Comparison of ENCODE assay signal across 13 mouse cellular contexts in the genomic region with DNA sequence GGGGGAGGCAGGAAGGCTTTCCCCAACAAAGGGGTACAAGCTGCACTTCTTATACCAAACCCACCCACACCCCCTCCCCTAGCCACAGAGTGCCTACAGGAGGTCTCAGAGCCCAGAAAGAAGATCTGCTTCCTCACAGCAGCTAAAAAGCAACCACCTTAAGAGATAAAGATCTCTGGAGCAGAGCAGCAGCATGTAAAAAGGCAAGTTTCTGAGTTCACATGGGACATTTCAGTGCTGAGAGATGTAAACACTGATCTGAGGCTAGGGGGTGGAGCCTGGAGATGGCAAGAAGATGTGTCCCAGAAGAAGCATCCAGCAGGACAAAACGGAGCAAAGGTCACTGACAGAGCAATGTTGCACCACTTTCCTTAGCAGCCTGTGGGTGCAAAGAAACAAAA. TPM values are rescaled to one million over a fixed set of nuclear protein-coding genes. Genes with fewer than 3 reads are reported as not detected.
DNase-seq lines count a peak whose midpoint lies in the region; ATAC-seq lines count a peak whose summit lies in the region.
"Had no signal": no experiment of that assay in that cellular context is flagged by ENCODE, and none has a peak within 500 bp of the region (broad histone marks: within the 10 kb centered on the region; RNA-seq: fewer than 3 reads in every experiment).

No protein-coding gene starts in this region.

- peak; percentile 60 for DNase-seq in kidney, adult 11 months
- DNase-seq in CD4-positive helper T cell, adult 2 months (ENCODE audit: low read depth, low spot score) = peak; percentile 63
- peak; percentile 63 to 86 for DNase-seq in kidney, postnatal 36 days
- no peak for DNase-seq in frontal cortex, adult 2 months (ENCODE audit: extremely low spot score in 1 of 2, low spot score in 1 of 2)
- DNase-seq in gastrocnemius, postnatal 10 days = no peak
- DNase-seq: cerebellum, adult 9-11 months; gastrocnemius, postnatal 14 days had no signal

- peaks cover 25% of the 10 kb centered on the region; the same call in 1 of the 2 replicates for H3K4me1 ChIP-seq in kidney, embryonic 16.5 days (ENCODE audit: insufficient read depth, low read length)

- 32% methylated on average over 1 of the region's 1 CpGs for WGBS in kidney, embryonic 16.5 days

- no peaks in the 10 kb centered on the region for H3K27me3 ChIP-seq in kidney, embryonic 16.5 days (ENCODE audit: insufficient read depth, low read length)
- H3K27me3 ChIP-seq: limb, embryonic 12.5 days; neural tube, embryonic 12.5 days had no signal

- peaks cover 55% of the 10 kb centered on the region for H3K36me3 ChIP-seq in kidney, embryonic 16.5 days (ENCODE audit: insufficient read depth, low read length)

- H3K27ac ChIP-seq in kidney, embryonic 16.5 days (ENCODE audit: low read length) = no peak overlapping the region
- H3K27ac ChIP-seq: limb, embryonic 12.5 days; macrophage; neural tube, embryonic 12.5 days; stomach, postnatal 0 days had no signal

- H3K4me3 ChIP-seq in kidney, embryonic 16.5 days (ENCODE audit: low read length) = no peak overlapping the region
- H3K4me3 ChIP-seq: limb, embryonic 12.5 days; neural tube, embryonic 12.5 days had no signal

- H3K9ac ChIP-seq in kidney, embryonic 16.5 days (replicated peaks; ENCODE audit: low read length) = no peak overlapping the region
- H3K9ac ChIP-seq: limb, embryonic 12.5 days; neural tube, embryonic 12.5 days had no signal

- H3K9me3 ChIP-seq in kidney, embryonic 16.5 days (ENCODE audit: low read length) = no peaks in the 10 kb centered on the region
- H3K9me3 ChIP-seq: limb, embryonic 12.5 days; neural tube, embryonic 12.5 days had no signal

- no peak overlapping the region for H3K4me2 ChIP-seq in kidney, embryonic 16.5 days (replicated peaks; ENCODE audit: low read depth, low read length)
- H3K4me2 ChIP-seq: limb, embryonic 12.5 days; neural tube, embryonic 12.5 days had no signal

- ATAC-seq in kidney, embryonic 16.5 days (ENCODE audit: low FRiP score, low TSS enrichment) = no peak
- ATAC-seq in CD4-positive, CD25-positive, alpha-beta regulatory T cell, adult 4 months = peak; percentile 67

RNA-seq across cellular contexts. Expression of gene Trib2, which starts 11.8 kb away (rescaled TPM):
- 58.0 and 58.6 TPM in 2 replicates for polyA plus RNA-seq in kidney, embryonic 16.5 days (2015; fragmentation: Nextera tagmentation; extraction: Ambion mirVana)
- 10 to 100 TPM; 76.7 to 80.4 TPM for polyA plus RNA-seq in CD4-positive, CD25-positive, alpha-beta regulatory T cell, adult 4 months (2017; shearing (Covaris generic))
- polyA plus RNA-seq in frontal cortex, adult 2 months (2012; rRNA removed) = 25.3 and 29.4 TPM in 2 replicates
- total RNA-seq in gastrocnemius, postnatal 10 days (2021) = 10 to 100 TPM; 23.5 to 32.1 TPM

Comparison
In these comparisons a context has a peak if more than half of its experiments do, and no peak if none do; other contexts are left out.
1. DNase-seq: peak in kidney, adult 11 months (single experiment), CD4-positive helper T cell, adult 2 months (single experiment) and kidney, postnatal 36 days (2 of 2); none in frontal cortex, adult 2 months (0 of 2) and gastrocnemius, postnatal 10 days (single experiment).